Mouse (Mus musculus): Measurements from ENCODE around the gene Fcrla. TPM values are rescaled to one million over a fixed set of nuclear protein-coding genes. Genes with fewer than 3 reads are reported as not detected.

Fcrla gene
- polyA plus RNA-seq, 1 experiment: 9.9 TPM

GRCm38 (mm10) chr1:170884390-170884789, 43.0 kb downstream of the Fcrla start:
- H3K4me3 ChIP-seq (ENCODE audit: control insufficient read depth, insufficient read depth, low read length): no peak overlapping the region
- H3K27me3 ChIP-seq (ENCODE audit: control insufficient read depth, insufficient read depth, low read length): no peaks in the 10 kb centered on the region
- H3K27ac ChIP-seq (ENCODE audit: control insufficient read depth, insufficient read depth, low read length): no peak overlapping the region
- H3K4me1 ChIP-seq (replicated peaks; ENCODE audit: control insufficient read depth, insufficient read depth, low read length): peaks cover 7% of the 10 kb centered on the region
- DNase-seq: no peak
- 34% methylated on average over 8 of the region's 8 CpGs for WGBS
- no peak for TF ChIP-seq POLR2A (IDR thresholded peaks at IDR 0.05; ENCODE audit: control insufficient read depth, extremely low read depth, insufficient read depth, low read length, poor library complexity)
- no peak for TF ChIP-seq CTCF (IDR thresholded peaks at IDR 0.05; ENCODE audit: borderline replicate concordance, control insufficient read depth, extremely low read depth, insufficient read depth, low read length, poor library complexity)
- H3K36me3 ChIP-seq (ENCODE audit: control insufficient read depth, insufficient read depth, low read length): no peaks in the 10 kb centered on the region; the same call in 1 of the 2 replicates

- Histone ChIP-seq H3K36me3 (ENCODE audit: control insufficient read depth, insufficient read depth, low read length) (peaks cover 4% of the 10 kb centered on the region; the same call in 1 of the 2 replicates), H3K27ac (ENCODE audit: control insufficient read depth, insufficient read depth, low read length) (no peak overlapping the region), H3K4me1 (replicated peaks; ENCODE audit: control insufficient read depth, insufficient read depth, low read length) (peaks cover 7% of the 10 kb centered on the region), H3K4me3 (ENCODE audit: control insufficient read depth, insufficient read depth, low read length) (no peak overlapping the region), H3K27me3 (ENCODE audit: control insufficient read depth, insufficient read depth, low read length) (no peaks in the 10 kb centered on the region)
- WGBS: 92% methylated on average over 5 of the region's 5 CpGs
- no peak for DNase-seq
- TF ChIP-seq CTCF (IDR thresholded peaks at IDR 0.05; ENCODE audit: borderline replicate concordance, control insufficient read depth, extremely low read depth, insufficient read depth, low read length, poor library complexity) (no peak), POLR2A (IDR thresholded peaks at IDR 0.05; ENCODE audit: control insufficient read depth, extremely low read depth, insufficient read depth, low read length, poor library complexity) (no peak)
These were observed 44.4 kb downstream of the Fcrla start for GRCm38 (mm10) chr1:170882915-170883485.

DNA sequence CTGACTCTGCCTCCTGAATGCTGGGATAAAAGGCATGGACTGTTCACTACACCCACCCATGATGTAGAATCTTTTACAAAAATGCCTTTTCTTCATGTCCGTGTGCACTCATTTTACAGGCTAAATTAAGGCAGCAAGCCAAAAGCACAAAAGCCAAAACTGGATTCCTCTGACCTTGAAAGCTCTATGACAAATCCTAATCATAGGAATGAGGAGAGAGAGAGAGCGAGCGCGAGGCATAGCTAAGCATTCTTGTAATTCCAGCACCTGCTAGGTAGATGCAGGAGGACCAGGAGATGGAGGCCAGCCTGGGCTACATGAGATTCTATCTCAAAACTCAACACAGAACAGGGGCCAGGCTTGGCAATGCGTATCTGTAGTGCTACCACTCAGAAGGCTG, 50.5 kb downstream of the Fcrla start:
- no peak for TF ChIP-seq CTCF (IDR thresholded peaks at IDR 0.05; ENCODE audit: borderline replicate concordance, control insufficient read depth, extremely low read depth, insufficient read depth, low read length, poor library complexity)
- no peak for TF ChIP-seq POLR2A (IDR thresholded peaks at IDR 0.05; ENCODE audit: control insufficient read depth, extremely low read depth, insufficient read depth, low read length, poor library complexity)
- Histone ChIP-seq H3K36me3 (ENCODE audit: control insufficient read depth, insufficient read depth, low read length) (peaks cover 9% of the 10 kb centered on the region; the same call in 1 of the 2 replicates), H3K27ac (ENCODE audit: control insufficient read depth, insufficient read depth, low read length) (no peak overlapping the region), H3K4me3 (ENCODE audit: control insufficient read depth, insufficient read depth, low read length) (no peak overlapping the region), H3K4me1 (replicated peaks; ENCODE audit: control insufficient read depth, insufficient read depth, low read length) (no peaks in the 10 kb centered on the region), H3K27me3 (ENCODE audit: control insufficient read depth, insufficient read depth, low read length) (no peaks in the 10 kb centered on the region)
- no peak for DNase-seq
- WGBS: 97% methylated on average over 5 of the region's 5 CpGs

DNA sequence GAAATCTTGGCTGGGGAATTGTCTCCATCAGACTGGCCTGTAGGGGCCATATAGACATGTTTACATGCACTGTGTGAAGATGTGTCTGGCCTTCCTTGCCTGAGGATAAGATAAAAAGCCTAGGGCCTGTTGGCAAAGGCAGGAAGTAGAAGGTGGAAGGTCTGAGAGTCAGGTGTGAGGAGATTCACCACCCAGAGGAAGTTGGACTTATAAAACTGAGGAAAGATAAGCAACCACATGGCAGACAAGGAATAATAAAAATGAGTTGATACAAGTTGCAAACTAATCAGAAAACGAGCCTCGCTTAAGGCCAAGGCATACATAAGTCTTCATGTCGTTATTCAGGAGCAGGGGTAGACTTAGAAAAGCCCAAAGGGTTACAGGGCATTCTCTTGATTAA, 51.7 kb downstream of the Fcrla start:
- H3K27ac ChIP-seq (ENCODE audit: control insufficient read depth, insufficient read depth, low read length): no peak overlapping the region
- TF ChIP-seq POLR2A (IDR thresholded peaks at IDR 0.05; ENCODE audit: control insufficient read depth, extremely low read depth, insufficient read depth, low read length, poor library complexity) (no peak), CTCF (IDR thresholded peaks at IDR 0.05; ENCODE audit: borderline replicate concordance, control insufficient read depth, extremely low read depth, insufficient read depth, low read length, poor library complexity) (no peak)
- no peak for DNase-seq
- H3K4me3 ChIP-seq (ENCODE audit: control insufficient read depth, insufficient read depth, low read length): no peak overlapping the region
- H3K4me1 ChIP-seq (replicated peaks; ENCODE audit: control insufficient read depth, insufficient read depth, low read length): no peaks in the 10 kb centered on the region
- peaks cover 9% of the 10 kb centered on the region; the same call in 1 of the 2 replicates for H3K36me3 ChIP-seq (ENCODE audit: control insufficient read depth, insufficient read depth, low read length)
- WGBS: 97% methylated on average over 3 of the region's 3 CpGs
- H3K27me3 ChIP-seq (ENCODE audit: control insufficient read depth, insufficient read depth, low read length): no peaks in the 10 kb centered on the region

DNA sequence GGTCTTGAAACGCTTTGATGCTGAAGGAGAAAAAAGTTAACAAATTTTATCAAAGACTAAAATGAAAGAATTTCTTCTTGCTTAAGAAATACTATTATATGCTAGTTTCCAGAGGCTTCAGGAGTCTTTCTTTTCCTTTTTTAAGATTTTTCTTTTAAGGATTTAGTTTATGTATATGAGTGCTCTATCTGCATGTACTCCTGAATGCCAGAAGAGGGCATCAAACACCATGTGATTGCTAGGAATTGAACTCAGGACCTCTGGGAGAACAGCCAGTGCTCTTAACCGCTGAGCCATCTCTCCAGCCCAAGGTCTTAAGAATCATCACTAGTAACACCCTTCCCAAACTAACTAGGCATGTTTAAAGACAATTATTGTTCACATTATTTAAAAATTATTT, 55.4 kb downstream of the Fcrla start:
- H3K36me3 ChIP-seq (ENCODE audit: control insufficient read depth, insufficient read depth, low read length): peaks cover 5% of the 10 kb centered on the region; the same call in 1 of the 2 replicates
- 97% methylated on average over 2 of the region's 2 CpGs for WGBS
- H3K4me3 ChIP-seq (ENCODE audit: control insufficient read depth, insufficient read depth, low read length): no peak overlapping the region
- no peak for DNase-seq
- no peak overlapping the region for H3K27ac ChIP-seq (ENCODE audit: control insufficient read depth, insufficient read depth, low read length)
- peaks cover 6% of the 10 kb centered on the region; the same call in 1 of the 2 replicates for H3K4me1 ChIP-seq (replicated peaks; ENCODE audit: control insufficient read depth, insufficient read depth, low read length)
- no peaks in the 10 kb centered on the region; the same call in 1 of the 2 replicates for H3K27me3 ChIP-seq (ENCODE audit: control insufficient read depth, insufficient read depth, low read length)
- TF ChIP-seq POLR2A (IDR thresholded peaks at IDR 0.05; ENCODE audit: control insufficient read depth, extremely low read depth, insufficient read depth, low read length, poor library complexity): no peak
- TF ChIP-seq CTCF (IDR thresholded peaks at IDR 0.05; ENCODE audit: borderline replicate concordance, control insufficient read depth, extremely low read depth, insufficient read depth, low read length, poor library complexity): no peak

DNA sequence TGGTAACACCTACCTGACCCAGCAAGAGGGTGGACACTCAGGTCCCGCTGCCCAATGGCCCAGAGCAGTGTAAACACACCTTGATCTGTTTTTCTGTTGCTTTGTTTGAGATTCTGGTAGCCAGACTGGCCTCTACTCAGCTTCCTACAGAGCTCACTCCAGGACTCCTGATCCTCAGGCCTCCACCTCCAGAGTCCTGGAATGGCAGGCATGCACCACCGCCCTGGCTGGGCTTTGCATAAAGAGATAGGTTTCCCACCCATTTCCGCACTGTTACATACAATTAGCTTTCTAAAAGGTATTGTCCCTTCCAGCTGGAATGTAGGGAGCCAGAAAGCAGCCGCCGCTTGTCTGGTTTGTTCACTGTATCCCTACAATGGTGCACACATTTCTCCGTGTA, 56.0 kb downstream of the Fcrla start:
- 94% methylated on average over 6 of the region's 6 CpGs for WGBS
- Histone ChIP-seq H3K27ac (ENCODE audit: control insufficient read depth, insufficient read depth, low read length) (no peak overlapping the region), H3K27me3 (ENCODE audit: control insufficient read depth, insufficient read depth, low read length) (no peaks in the 10 kb centered on the region; the same call in 1 of the 2 replicates), H3K4me1 (replicated peaks; ENCODE audit: control insufficient read depth, insufficient read depth, low read length) (peaks cover 6% of the 10 kb centered on the region; the same call in 1 of the 2 replicates), H3K36me3 (ENCODE audit: control insufficient read depth, insufficient read depth, low read length) (peaks cover 5% of the 10 kb centered on the region; the same call in 1 of the 2 replicates), H3K4me3 (ENCODE audit: control insufficient read depth, insufficient read depth, low read length) (no peak overlapping the region)
- no peak for DNase-seq
- TF ChIP-seq POLR2A (IDR thresholded peaks at IDR 0.05; ENCODE audit: control insufficient read depth, extremely low read depth, insufficient read depth, low read length, poor library complexity) (no peak), CTCF (IDR thresholded peaks at IDR 0.05; ENCODE audit: borderline replicate concordance, control insufficient read depth, extremely low read depth, insufficient read depth, low read length, poor library complexity) (no peak)
